In the genomic region with DNA sequence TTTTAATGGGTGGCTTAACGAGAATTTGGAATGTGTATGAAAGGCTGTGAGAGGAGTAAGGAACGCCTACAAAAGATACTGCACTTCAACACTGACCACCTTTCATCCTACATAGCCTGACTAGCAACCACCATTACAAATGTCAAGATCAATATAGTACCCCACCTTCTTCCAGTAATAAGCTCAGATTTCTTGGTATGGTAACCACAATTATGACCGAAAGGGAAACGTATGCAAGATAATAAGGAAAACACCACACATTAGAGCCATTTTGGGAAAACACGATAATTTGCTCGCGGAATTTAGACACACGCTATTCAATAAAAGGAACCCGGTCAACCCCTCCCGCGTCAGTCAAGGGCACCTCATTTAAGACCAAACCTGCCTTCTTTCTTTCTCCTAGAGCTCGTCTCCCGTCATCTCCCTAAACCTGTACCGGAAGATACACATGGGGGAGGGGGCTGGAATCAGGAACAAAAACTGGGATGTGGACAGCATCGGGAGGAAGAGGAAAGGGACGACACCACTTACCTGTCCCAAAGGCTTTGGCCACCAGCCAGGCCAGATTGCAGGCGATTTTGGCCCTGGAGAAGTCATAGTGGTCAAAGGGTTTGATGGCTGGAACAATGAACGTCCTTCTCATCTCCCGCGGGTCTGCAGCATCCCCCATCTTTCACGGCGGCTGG, we compare ENCODE assay signal across 8 mouse cellular contexts. TPM values are rescaled to one million over a fixed set of nuclear protein-coding genes. Genes with fewer than 3 reads are reported as not detected.
DNase-seq lines count a peak whose midpoint lies in the region; ATAC-seq and TF ChIP-seq lines count a peak whose summit lies in the region.

No protein-coding gene starts in this region.

- peak overlapping the region; percentile 99 for H3K27ac ChIP-seq in left cerebral cortex, adult 2 months
- H3K27ac ChIP-seq in bone marrow, adult 2 months (ENCODE audit: control insufficient read depth, insufficient read depth, low read depth, low read length, poor library complexity), result peak overlapping the region; percentile 91
- H3K27ac ChIP-seq in embryonic facial prominence, embryonic 13.5 days, result peak overlapping the region; percentile 98
- H3K27ac ChIP-seq in hindbrain, postnatal 0 days, result peak overlapping the region; percentile 90
- H3K27ac ChIP-seq in lung, embryonic 16.5 days (ENCODE audit: low read length), result peak overlapping the region; percentile 98
- peak overlapping the region; percentile 96 for H3K27ac ChIP-seq in stomach, embryonic 15.5 days

- H3K9me3 ChIP-seq in embryonic facial prominence, embryonic 13.5 days, result no peaks in the 10 kb centered on the region
- H3K9me3 ChIP-seq in hindbrain, postnatal 0 days (ENCODE audit: low read length), result no peaks in the 10 kb centered on the region
- no peaks in the 10 kb centered on the region for H3K9me3 ChIP-seq in lung, embryonic 16.5 days (ENCODE audit: control insufficient read depth, low read length)
- H3K9me3 ChIP-seq in stomach, embryonic 15.5 days, result no peaks in the 10 kb centered on the region

- H3K27me3 ChIP-seq in embryonic facial prominence, embryonic 13.5 days, result no peaks in the 10 kb centered on the region
- no peaks in the 10 kb centered on the region for H3K27me3 ChIP-seq in hindbrain, postnatal 0 days (ENCODE audit: insufficient read depth, low read length)
- H3K27me3 ChIP-seq in lung, embryonic 16.5 days (ENCODE audit: control insufficient read depth, insufficient read depth, low read depth, low read length), result no peaks in the 10 kb centered on the region
- H3K27me3 ChIP-seq in stomach, embryonic 15.5 days (replicated peaks), result no peaks in the 10 kb centered on the region

- no peak for TF ChIP-seq POLR2A in bone marrow, adult 2 months (IDR thresholded peaks at IDR 0.05; ENCODE audit: borderline replicate concordance, control insufficient read depth, low read depth, low read length)

- peak overlapping the region; percentile 99 for H3K4me3 ChIP-seq in left cerebral cortex, adult 2 months
- peak overlapping the region; percentile 92 for H3K4me3 ChIP-seq in bone marrow, adult 2 months (replicated peaks; ENCODE audit: control insufficient read depth, low read depth, low read length)
- peak overlapping the region; percentile 96 for H3K4me3 ChIP-seq in embryonic facial prominence, embryonic 13.5 days
- H3K4me3 ChIP-seq in hindbrain, postnatal 0 days (ENCODE audit: low read length), result peak overlapping the region; percentile 98
- H3K4me3 ChIP-seq in lung, embryonic 16.5 days (ENCODE audit: low read length), result peak overlapping the region; percentile 96
- peak overlapping the region; percentile 91 for H3K4me3 ChIP-seq in stomach, embryonic 15.5 days (replicated peaks)

- no peaks in the 10 kb centered on the region for H3K36me3 ChIP-seq in embryonic facial prominence, embryonic 13.5 days
- no peaks in the 10 kb centered on the region for H3K36me3 ChIP-seq in hindbrain, postnatal 0 days (ENCODE audit: insufficient read depth, low read length)
- H3K36me3 ChIP-seq in lung, embryonic 16.5 days (ENCODE audit: control insufficient read depth, insufficient read depth, low read length), result peaks cover 3% of the 10 kb centered on the region; the same call in 1 of the 2 replicates
- H3K36me3 ChIP-seq in stomach, embryonic 15.5 days, result no peaks in the 10 kb centered on the region

- H3K9ac ChIP-seq in embryonic facial prominence, embryonic 13.5 days, result peak overlapping the region; percentile 95
- peak overlapping the region; percentile 94 for H3K9ac ChIP-seq in hindbrain, postnatal 0 days (replicated peaks; ENCODE audit: low read length)
- peak overlapping the region; percentile 95 for H3K9ac ChIP-seq in lung, embryonic 16.5 days (ENCODE audit: low read length)
- peak overlapping the region; percentile 67 for H3K9ac ChIP-seq in stomach, embryonic 15.5 days

- TF ChIP-seq CTCF in left cerebral cortex, adult 2 months (IDR thresholded peaks at IDR 0.05), result no peak
- no peak for TF ChIP-seq CTCF in bone marrow, adult 2 months (IDR thresholded peaks at IDR 0.05; ENCODE audit: control insufficient read depth, insufficient read depth, low read length)
- no peak for TF ChIP-seq CTCF in hindbrain, postnatal 0 days (IDR thresholded peaks at IDR 0.05; ENCODE audit: low read depth)

- no peaks in the 10 kb centered on the region; the same call in 1 of the 2 replicates for H3K4me1 ChIP-seq in bone marrow, adult 2 months (ENCODE audit: control insufficient read depth, insufficient read depth, low read length)
- H3K4me1 ChIP-seq in embryonic facial prominence, embryonic 13.5 days, result peaks cover 34% of the 10 kb centered on the region
- peaks cover 13% of the 10 kb centered on the region for H3K4me1 ChIP-seq in hindbrain, postnatal 0 days (ENCODE audit: insufficient read depth, low read length)
- H3K4me1 ChIP-seq in lung, embryonic 16.5 days (replicated peaks; ENCODE audit: control insufficient read depth, insufficient read depth, low read length), result peaks cover 17% of the 10 kb centered on the region
- H3K4me1 ChIP-seq in stomach, embryonic 15.5 days, result peaks cover 6% of the 10 kb centered on the region

- peak overlapping the region; percentile 93 for H3K4me2 ChIP-seq in embryonic facial prominence, embryonic 13.5 days
- H3K4me2 ChIP-seq in hindbrain, postnatal 0 days (ENCODE audit: low read depth, low read length), result peak overlapping the region; percentile 90
- peak overlapping the region; percentile 74 for H3K4me2 ChIP-seq in lung, embryonic 16.5 days (ENCODE audit: low read depth, low read length)
- H3K4me2 ChIP-seq in stomach, embryonic 15.5 days, result peak overlapping the region; percentile 77

- intact Hi-C loops in left cerebral cortex, adult 2 months (cut with DNase I), result loop anchor here (2.0 kb wide), 1 partner anchor 56 kb away; no protein-coding TSS in a partner anchor

- WGBS in bone marrow, adult 2 months, result 2% methylated on average over 22 of the region's 22 CpGs
- under 1% methylated on average over 22 of the region's 22 CpGs for WGBS in embryonic facial prominence, embryonic 13.5 days
- WGBS in hindbrain, postnatal 0 days, result 1% methylated on average over 22 of the region's 22 CpGs
- WGBS in lung, embryonic 16.5 days, result under 1% methylated on average over 22 of the region's 22 CpGs
- WGBS in stomach, embryonic 15.5 days, result under 1% methylated on average over 22 of the region's 22 CpGs

- 0 out of 2 replicates have a peak, but pooled peaks have one; percentile 9 for ATAC-seq in embryonic facial prominence, embryonic 13.5 days (ENCODE audit: insufficient number of reproducible peaks, insufficient read depth, low FRiP score, low TSS enrichment, low read depth)
- ATAC-seq in hindbrain, postnatal 0 days, result peak; percentile 5; the same call in 1 of the 2 replicates
- ATAC-seq in lung, embryonic 16.5 days (ENCODE audit: low read depth), result no peak
- ATAC-seq in stomach, embryonic 15.5 days (ENCODE audit: insufficient read depth, low FRiP score, low read depth), result no peak

- peak in 1 of 2 experiments; percentile 41 for DNase-seq in left cerebral cortex, adult 2 months (ENCODE audit: extremely low spot score in 1 of 2, low spot score in 2 of 2)
- no peak for DNase-seq in left cerebral cortex, adult 11 months (ENCODE audit: low spot score)
- DNase-seq in hindbrain, postnatal 0 days (ENCODE audit: low spot score), result peak; percentile 50
- no peak for DNase-seq in adrenal gland, adult (ENCODE audit: inconsistent age in 2 of 2, low spot score in 1 of 2)

RNA-seq across cellular contexts. Expression of a gene that starts 1.0 kb away (rescaled TPM):
- total RNA-seq in left cerebral cortex, adult 2 months (2021), result 100 to 1,000 TPM; 137 to 142 TPM
- 17.9 and 19.6 TPM in 2 replicates for polyA plus RNA-seq in bone marrow, adult 2 months (2011; ENCODE audit: insufficient read depth, insufficient read length, low replicate concordance, missing spikeins)
- 12.3 and 13.9 TPM in 2 replicates for polyA plus RNA-seq in embryonic facial prominence, embryonic 13.5 days (2015; fragmentation: Nextera tagmentation; extraction: Ambion mirVana)
- 99.1 and 108 TPM in 2 replicates for total RNA-seq in hindbrain, postnatal 0 days (2014; rRNA removed)
- 19.8 and 20.1 TPM in 2 replicates for polyA plus RNA-seq in hindbrain, postnatal 0 days (2015; fragmentation: Nextera tagmentation; extraction: Ambion mirVana)
- 9.3 and 9.6 TPM in 2 replicates for polyA plus RNA-seq in lung, embryonic 16.5 days (2015; fragmentation: Nextera tagmentation; extraction: Ambion mirVana)
- polyA plus RNA-seq in stomach, embryonic 15.5 days (2015; fragmentation: Nextera tagmentation; extraction: Ambion mirVana), result 8.7 and 9.5 TPM in 2 replicates

Comparison
In these comparisons a context has a peak if more than half of its experiments do, and no peak if none do; other contexts are left out.
1. ATAC-seq: peak in embryonic facial prominence, embryonic 13.5 days (single experiment) and hindbrain, postnatal 0 days (single experiment); none in lung, embryonic 16.5 days (single experiment) and stomach, embryonic 15.5 days (single experiment).
2. Peak in every context shown above with its lines, with median percentiles within 50 percentile points of each other: H3K27ac ChIP-seq, H3K4me3 ChIP-seq, H3K4me2 ChIP-seq and H3K9ac ChIP-seq.